Mouse (Mus musculus) midbrain, postnatal 0 days (tissue): ENCODE measurements around the gene Susd5. TPM values are rescaled to one million over a fixed set of nuclear protein-coding genes. Genes with fewer than 3 reads are reported as not detected.

Source experiments
- polyA plus RNA-seq: library from polyadenylated mRNA; unstranded; fragments of >200 nt; fragmentation: Nextera tagmentation; extraction: Ambion mirVana; gene quantifications from 2 replicates; pipeline ENCODE4 v1.2.1, GENCODE M21; 2015
- total RNA-seq: library from RNA; depleted of rRNA; stranded (reverse); fragments of >200 nt; gene quantifications from 2 replicates; pipeline ENCODE4 v1.2.3, GENCODE M21; 2014; rRNA removed

The Susd5 gene
- total and polyA plus RNA-seq, 2 experiments from 2014 or later: 1.1 to 2.4 TPM

Other genes with a start within 250 kb of the Susd5 start
- gene Ubp1, start 126.2 kb upstream of the Susd5 start, total RNA-seq: 68.4 and 80.5 TPM in 2 replicates
- 17.2 and 19.2 TPM in 2 replicates for gene Ubp1, start 126.2 kb upstream of the Susd5 start, polyA plus RNA-seq
- 43.4 and 44.2 TPM in 2 replicates for gene Fbxl2, start 10.9 kb upstream of the Susd5 start, total RNA-seq
- 33.1 and 35.7 TPM in 2 replicates for gene Fbxl2, start 10.9 kb upstream of the Susd5 start, polyA plus RNA-seq